Mouse (Mus musculus) kidney, embryonic 16.5 days (tissue): ENCODE measurements at regions not wholly inside any gene's neighbourhood (a gene's known extent, or its start where the extent isn't known, plus 50 kb on each side); places are given as distances from the start of the nearest gene placed in this dataset.

Experiments
- ATAC-seq: fragments of 200-750 bp; cut with Nextera tagmentation; 2 replicates; pipeline ENCODE4 v1.8.0; 2017; ENCODE audit warnings: moderate TSS enrichment; ENCODE audit not compliant: low FRiP score, low TSS enrichment
- H3K27ac ChIP-seq: fragments of 300-500 bp; sonication (generic); 2 replicates; pipeline ENCODE4 v1.5.1; 2014; ENCODE audit warnings: low read length
- H3K27me3 ChIP-seq: fragments of 300-500 bp; sonication (generic); 2 replicates; pipeline ENCODE4 v1.6.1; 2014; ENCODE audit warnings: low read length, control low read depth, mixed read lengths; ENCODE audit not compliant: insufficient read depth
- H3K36me3 ChIP-seq: fragments of 300-500 bp; sonication (generic); 2 replicates; pipeline ENCODE4 v1.6.1; 2014; ENCODE audit warnings: low read length, control low read depth, mixed read lengths; ENCODE audit not compliant: insufficient read depth
- H3K4me1 ChIP-seq: fragments of 300-500 bp; sonication (generic); 2 replicates; pipeline ENCODE4 v1.6.1; 2014; ENCODE audit warnings: low read length, control low read depth, mixed read lengths; ENCODE audit not compliant: insufficient read depth
- H3K4me2 ChIP-seq: fragments of 300-500 bp; sonication (generic); replicated peaks from 2 replicates; pipeline ENCODE4 v1.6.1; 2014; ENCODE audit warnings: low read depth, low read length
- H3K4me3 ChIP-seq: fragments of 300-500 bp; sonication (generic); 2 replicates; pipeline ENCODE4 v1.5.1; 2014; ENCODE audit warnings: mild to moderate bottlenecking, low read length
- H3K9ac ChIP-seq: fragments of 300-500 bp; sonication (generic); replicated peaks from 2 replicates; pipeline ENCODE4 v1.6.1; 2014; ENCODE audit warnings: low read length
- H3K9me3 ChIP-seq: fragments of 300-500 bp; sonication (generic); 2 replicates; pipeline ENCODE4 v1.6.1; 2016; ENCODE audit warnings: low read length, control low read depth
- WGBS: fragments of 180-500 bp; shearing (Covaris S2); extraction: QIAGEN DNeasy Blood & Tissue Kit; methylation state at CpG from one replicate; pipeline ENCODE4 v1.1.7; 2014; 5-methylcytosine and 5-hydroxymethylcytosine counted together

GRCm38 (mm10) chr3:101749841-101750240 is 98.9 kb downstream of the Mab21l3 start:
- Histone ChIP-seq H3K27me3 (no peaks in the 10 kb centered on the region), H3K9me3 (0 out of 2 replicates have a peak, but pooled peaks cover 4% of the 10 kb centered on the region), H3K4me2 (no peak overlapping the region), H3K36me3 (no peaks in the 10 kb centered on the region), H3K4me3 (no peak overlapping the region), H3K9ac (no peak overlapping the region), H3K27ac (no peak overlapping the region), H3K4me1 (peaks cover 3% of the 10 kb centered on the region; the same call in 1 of the 2 replicates)
- ATAC-seq = no peak
- WGBS = 39% methylated on average over 3 of the region's 3 CpGs

DNA sequence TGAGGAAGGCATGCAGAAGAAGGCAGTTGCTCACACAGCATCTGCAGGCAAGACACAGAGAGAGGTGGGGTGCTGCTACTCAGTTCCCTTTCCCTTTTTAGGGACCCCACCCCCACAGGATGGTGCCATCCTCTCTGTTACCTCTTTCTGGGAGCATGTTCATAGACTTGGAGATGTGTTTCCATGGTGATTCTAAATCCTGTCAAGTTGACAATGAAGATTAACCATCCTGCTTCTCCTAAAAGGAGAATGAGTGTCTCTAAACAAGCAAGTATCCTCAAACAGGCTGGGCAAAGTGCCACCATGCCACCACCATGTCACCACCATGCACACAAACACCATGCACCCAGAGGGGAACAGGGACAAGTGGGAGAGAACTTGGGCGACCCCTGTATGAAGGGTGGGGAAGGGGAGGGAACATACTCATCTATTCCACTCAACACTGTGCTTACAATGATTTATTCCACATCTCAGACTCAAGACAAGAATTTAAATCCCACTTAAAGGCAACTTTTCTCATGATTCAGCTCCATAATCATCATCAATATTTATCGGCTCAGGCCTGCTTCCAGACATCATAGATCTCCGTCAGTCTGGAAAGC is 99.6 kb downstream of the Mab21l3 start:
- H3K27me3 ChIP-seq = no peaks in the 10 kb centered on the region
- ATAC-seq = no peak
- H3K4me1 ChIP-seq = peaks cover 3% of the 10 kb centered on the region; the same call in 1 of the 2 replicates
- H3K4me3 ChIP-seq = no peak overlapping the region
- H3K4me2 ChIP-seq = no peak overlapping the region
- 79% methylated on average over 3 of the region's 3 CpGs for WGBS
- no peak overlapping the region for H3K27ac ChIP-seq
- H3K9me3 ChIP-seq = 0 out of 2 replicates have a peak, but pooled peaks cover 4% of the 10 kb centered on the region
- H3K9ac ChIP-seq = no peak overlapping the region
- no peaks in the 10 kb centered on the region for H3K36me3 ChIP-seq

- no peak for ATAC-seq
- no peak overlapping the region for H3K4me2 ChIP-seq
- H3K36me3 ChIP-seq = no peaks in the 10 kb centered on the region
- H3K9me3 ChIP-seq = no peaks in the 10 kb centered on the region
- no peak overlapping the region for H3K9ac ChIP-seq
- no peaks in the 10 kb centered on the region for H3K27me3 ChIP-seq
- no peak overlapping the region for H3K4me3 ChIP-seq
- no peak overlapping the region for H3K27ac ChIP-seq
- 55% methylated on average over 4 of the region's 4 CpGs for WGBS
- peaks cover 3% of the 10 kb centered on the region; the same call in 1 of the 2 replicates for H3K4me1 ChIP-seq
These were observed 100.6 kb downstream of the Mab21l3 start for GRCm38 (mm10) chr3:101748186-101748585.

GRCm38 (mm10) chr3:101740906-101741305 is 107.9 kb downstream of the Mab21l3 start:
- Histone ChIP-seq H3K9me3 (no peaks in the 10 kb centered on the region), H3K27me3 (no peaks in the 10 kb centered on the region), H3K36me3 (no peaks in the 10 kb centered on the region), H3K9ac (no peak overlapping the region), H3K4me1 (peaks cover 3% of the 10 kb centered on the region; the same call in 1 of the 2 replicates), H3K4me3 (no peak overlapping the region), H3K4me2 (no peak overlapping the region), H3K27ac (no peak overlapping the region)
- 79% methylated on average over 4 of the region's 4 CpGs for WGBS
- ATAC-seq = no peak

DNA sequence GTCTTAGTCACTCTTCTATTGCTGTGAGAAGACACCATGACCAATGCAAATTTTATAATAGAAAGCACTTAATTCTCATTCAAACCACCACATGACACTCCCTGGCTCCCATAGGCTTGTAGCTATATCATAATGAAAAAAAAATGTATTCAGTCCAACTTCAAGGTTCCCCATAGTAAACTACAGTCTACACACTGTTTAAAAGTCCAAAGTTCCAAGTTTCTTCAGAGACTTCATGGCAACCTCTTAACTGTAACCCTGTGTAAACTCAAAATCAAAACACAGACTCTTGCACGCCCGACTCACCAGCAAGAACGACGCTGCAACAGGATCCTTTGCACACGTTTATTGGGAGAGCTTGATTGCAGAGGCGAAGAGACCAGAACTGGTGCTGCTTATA is 111.6 kb downstream of the Mab21l3 start:
- WGBS = 81% methylated on average over 6 of the region's 6 CpGs
- Histone ChIP-seq H3K4me3 (no peak overlapping the region), H3K4me2 (no peak overlapping the region), H3K9ac (no peak overlapping the region), H3K36me3 (no peaks in the 10 kb centered on the region), H3K27ac (no peak overlapping the region), H3K27me3 (no peaks in the 10 kb centered on the region), H3K4me1 (no peaks in the 10 kb centered on the region), H3K9me3 (peaks cover 10% of the 10 kb centered on the region; the same call in 1 of the 2 replicates)
- ATAC-seq = no peak

GRCm38 (mm10) chr3:101729044-101729443 is 119.7 kb downstream of the Mab21l3 start:
- no peak overlapping the region for H3K4me3 ChIP-seq
- H3K9ac ChIP-seq = no peak overlapping the region
- no peak overlapping the region for H3K27ac ChIP-seq
- H3K9me3 ChIP-seq = peaks cover 10% of the 10 kb centered on the region; the same call in 1 of the 2 replicates
- ATAC-seq = no peak
- H3K4me2 ChIP-seq = no peak overlapping the region
- 82% methylated on average over 3 of the region's 3 CpGs for WGBS
- H3K36me3 ChIP-seq = no peaks in the 10 kb centered on the region
- H3K4me1 ChIP-seq = no peaks in the 10 kb centered on the region
- no peaks in the 10 kb centered on the region for H3K27me3 ChIP-seq

DNA sequence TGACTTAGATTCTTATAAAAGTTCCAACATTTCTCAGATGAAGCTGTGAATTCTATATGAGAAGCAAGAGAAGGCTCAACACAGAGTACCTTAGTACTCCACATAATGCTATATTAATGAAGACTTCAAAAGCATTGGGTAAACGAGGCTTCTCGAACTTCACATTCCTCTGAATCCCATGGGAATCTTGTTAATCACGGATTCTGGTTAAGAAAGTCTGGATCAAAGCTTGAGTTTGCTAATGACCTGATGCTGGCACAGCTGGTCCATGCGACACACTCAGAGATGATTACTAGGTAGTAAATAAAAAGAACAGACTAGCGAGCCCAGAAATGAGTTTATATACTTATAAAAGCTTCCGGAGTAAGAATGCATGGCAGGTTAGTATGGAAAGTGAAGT is 118.4 kb upstream of the Atp1a1 start:
- Histone ChIP-seq H3K27me3 (no peaks in the 10 kb centered on the region), H3K9ac (no peak overlapping the region), H3K36me3 (no peaks in the 10 kb centered on the region), H3K4me1 (no peaks in the 10 kb centered on the region), H3K27ac (no peak overlapping the region), H3K9me3 (no peaks in the 10 kb centered on the region), H3K4me3 (no peak overlapping the region), H3K4me2 (no peak overlapping the region)
- 52% methylated on average over 6 of the region's 6 CpGs for WGBS
- no peak for ATAC-seq

GRCm38 (mm10) chr3:101722001-101722400 is 117.5 kb upstream of the Atp1a1 start:
- no peaks in the 10 kb centered on the region for H3K9me3 ChIP-seq
- WGBS = 86% methylated on average over 4 of the region's 4 CpGs
- no peaks in the 10 kb centered on the region for H3K27me3 ChIP-seq
- H3K4me2 ChIP-seq = no peak overlapping the region
- H3K9ac ChIP-seq = no peak overlapping the region
- no peak for ATAC-seq
- H3K4me3 ChIP-seq = no peak overlapping the region
- H3K4me1 ChIP-seq = no peaks in the 10 kb centered on the region
- no peaks in the 10 kb centered on the region for H3K36me3 ChIP-seq
- H3K27ac ChIP-seq = no peak overlapping the region

DNA sequence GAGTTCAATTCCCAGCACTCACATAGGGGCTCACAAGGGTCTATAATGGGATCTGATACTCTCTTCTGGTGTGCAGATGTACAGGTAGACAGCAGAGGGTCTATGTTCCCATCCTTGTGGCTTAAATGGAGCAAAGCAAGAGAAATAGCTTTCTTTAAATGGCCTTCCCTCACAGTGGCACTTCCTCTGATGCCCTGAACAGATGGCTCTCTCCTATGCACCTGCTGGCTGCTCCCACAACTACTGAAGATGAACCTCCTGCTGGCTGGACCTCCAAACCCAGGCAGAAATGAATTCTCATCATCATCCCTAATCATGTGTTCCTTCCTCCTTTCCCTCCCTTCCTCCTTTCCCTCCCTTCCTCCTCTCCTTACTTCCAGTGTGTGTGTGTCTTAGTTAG is 110.9 kb upstream of the Atp1a1 start:
- Histone ChIP-seq H3K9ac (no peak overlapping the region), H3K4me3 (no peak overlapping the region), H3K4me2 (no peak overlapping the region), H3K36me3 (no peaks in the 10 kb centered on the region), H3K27me3 (no peaks in the 10 kb centered on the region), H3K9me3 (no peaks in the 10 kb centered on the region), H3K4me1 (peaks cover 29% of the 10 kb centered on the region), H3K27ac (no peak overlapping the region)
- no peak for ATAC-seq

DNA sequence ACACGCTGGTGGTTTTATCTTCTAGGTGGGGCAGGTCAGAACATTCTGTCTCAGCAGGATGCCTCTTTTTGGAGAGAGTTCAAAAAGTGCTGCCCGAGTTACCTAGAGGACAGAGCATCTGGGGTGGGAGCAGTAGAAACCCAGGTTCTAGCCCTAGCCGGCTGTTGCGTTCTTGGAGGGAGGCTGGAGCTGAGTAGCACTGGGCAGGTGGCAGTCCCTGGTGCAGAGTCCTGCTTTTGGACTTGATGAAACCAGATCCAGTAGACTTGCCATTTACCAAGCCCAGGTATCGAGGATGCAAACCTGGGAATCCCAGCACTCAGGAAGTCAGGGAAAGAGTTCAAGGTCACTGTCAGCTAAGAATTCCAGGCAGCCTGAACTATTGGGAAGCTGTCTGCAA is 110.3 kb upstream of the Atp1a1 start:
- Histone ChIP-seq H3K9me3 (no peaks in the 10 kb centered on the region), H3K9ac (no peak overlapping the region), H3K4me2 (no peak overlapping the region), H3K27me3 (no peaks in the 10 kb centered on the region), H3K4me1 (peaks cover 29% of the 10 kb centered on the region), H3K36me3 (no peaks in the 10 kb centered on the region), H3K4me3 (no peak overlapping the region), H3K27ac (no peak overlapping the region)
- ATAC-seq = no peak
- WGBS = 73% methylated on average over 5 of the region's 5 CpGs
